Mouse (Mus musculus): ENCODE measurements around the gene Gm11758. TPM values are rescaled to one million over a fixed set of nuclear protein-coding genes. Genes with fewer than 3 reads are reported as not detected.
"Not testable (repeated sequence)": the region's sequence is repeated elsewhere in the genome, so short reads cannot be mapped to it uniquely, and the experiment has no call there.

Gm11758 gene
- polyA plus RNA-seq (2012; ENCODE audit: insufficient read depth, low replicate concordance): not detected in 2 replicates

- not testable (repeated sequence) for H3K4me3 ChIP-seq (replicated peaks); H3K36me3 ChIP-seq (replicated peaks; ENCODE audit: low read length); H3K27me3 ChIP-seq (replicated peaks); H3K9me3 ChIP-seq; H3K4me1 ChIP-seq
Measured at GRCm38 (mm10) chr4:73876166-73876565, at the start of gene Gm11758. Gene Gm11758 (minus strand): TSS chr4:73876266.

DNA sequence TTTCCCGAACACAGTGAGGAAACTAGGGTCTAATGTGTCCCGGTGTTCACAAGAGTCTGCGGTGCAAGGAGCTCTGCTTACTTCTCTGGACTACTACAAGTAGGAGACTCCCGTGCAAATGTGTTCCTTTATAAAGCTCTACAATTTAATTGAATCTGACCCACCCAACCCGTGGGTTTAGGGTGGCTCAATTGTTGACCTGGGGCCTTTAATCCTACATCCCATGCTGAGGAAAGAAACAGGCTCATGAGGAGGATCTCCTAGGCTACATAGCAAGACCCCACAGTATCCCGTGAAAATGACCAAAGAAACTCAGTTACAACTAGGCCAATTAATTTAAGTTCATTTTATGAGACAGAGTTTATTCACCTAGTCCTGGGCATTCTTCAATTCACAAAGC lies 44.6 kb upstream of the Gm11758 start, which contains the start of gene Gm11756:
Gene Gm11756, minus strand, starts transcription at position 101 of the 400 bp plus-strand sequence.
- H3K4me3 ChIP-seq (replicated peaks); H3K4me1 ChIP-seq; H3K27me3 ChIP-seq (replicated peaks); H3K9me3 ChIP-seq; H3K36me3 ChIP-seq (replicated peaks; ENCODE audit: low read length): not testable (repeated sequence)

DNA sequence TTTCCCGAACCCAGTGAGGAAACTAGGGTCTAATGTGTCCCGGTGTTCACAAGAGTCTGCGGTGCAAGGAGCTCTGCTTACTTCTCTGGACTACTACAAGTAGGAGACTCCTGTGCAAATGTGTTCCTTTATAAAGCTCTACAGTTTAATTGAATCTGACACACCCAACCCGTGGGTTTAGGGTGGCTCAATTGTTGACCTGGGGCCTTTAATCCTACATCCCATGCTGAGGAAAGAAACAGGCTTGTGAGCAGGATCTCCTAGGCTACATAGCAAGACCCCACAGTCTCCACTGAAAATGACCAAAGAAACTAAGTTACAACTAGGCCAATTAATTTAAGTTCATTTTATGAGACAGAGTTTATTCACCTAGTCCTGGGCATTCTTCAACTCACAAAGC lies 29.8 kb upstream of the Gm11758 start, which contains the start of gene Gm13871:
Gene Gm13871, minus strand, starts transcription at position 101 of the 400 bp plus-strand sequence.
- H3K4me3 ChIP-seq (replicated peaks); H3K27me3 ChIP-seq (replicated peaks); H3K9me3 ChIP-seq; H3K4me1 ChIP-seq; H3K36me3 ChIP-seq (replicated peaks; ENCODE audit: low read length): not testable (repeated sequence)

GRCm38 (mm10) chr4:73891012-73891411 lies 14.9 kb upstream of the Gm11758 start, which contains the start of gene Gm11757:
Gene Gm11757 (minus strand): TSS chr4:73891112.
- not testable (repeated sequence) for H3K36me3 ChIP-seq (replicated peaks; ENCODE audit: low read length); H3K9me3 ChIP-seq; H3K4me1 ChIP-seq

DNA sequence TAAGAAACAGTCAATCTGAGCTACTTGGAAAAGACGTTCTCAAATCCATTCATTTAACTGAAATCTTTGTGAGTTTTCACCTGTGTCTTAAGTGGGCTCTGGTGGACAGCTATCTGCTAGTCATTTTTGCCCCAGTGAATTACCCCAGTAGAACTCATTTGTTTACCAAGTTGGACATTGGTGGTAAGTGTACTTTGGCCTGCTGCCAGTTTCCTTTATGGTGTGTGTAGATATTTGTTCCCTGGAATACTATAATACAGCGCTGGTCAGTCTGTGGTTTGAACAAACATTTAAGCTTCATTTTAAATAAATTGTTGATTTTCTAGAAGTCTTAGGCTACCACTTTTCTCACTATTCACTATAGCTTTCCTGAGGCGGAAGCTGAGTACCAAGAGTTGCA lies 49.5 kb downstream of the Gm11758 start:
- Histone ChIP-seq H3K36me3 (replicated peaks; ENCODE audit: low read length) (no peaks in the 10 kb centered on the region), H3K9me3 (0 out of 2 replicates have a peak, but pooled peaks cover 3% of the 10 kb centered on the region), H3K27me3 (replicated peaks) (no peaks in the 10 kb centered on the region), H3K4me3 (replicated peaks) (no peak overlapping the region), H3K4me1 (no peaks in the 10 kb centered on the region)
- TF ChIP-seq FLI1 (IDR thresholded peaks at IDR 0.05; ENCODE audit: low read length) (no peak), GATA1 (IDR thresholded peaks at IDR 0.05; ENCODE audit: borderline replicate concordance, low read length) (no peak)

More at GRCm38 (mm10) chr4:73891012-73891411, 14.9 kb upstream of the Gm11758 start, which contains the start of gene Gm11757:
- not testable (repeated sequence) for H3K4me3 ChIP-seq (replicated peaks); H3K27me3 ChIP-seq (replicated peaks)

Other genes with a start within 250 kb of the Gm11758 start
- not detected in 2 replicates for gene Gm11236, start 238.1 kb downstream of the Gm11758 start, polyA plus RNA-seq (2012; ENCODE audit: insufficient read depth, low replicate concordance)
- gene Gm11239, start 207.9 kb downstream of the Gm11758 start, polyA plus RNA-seq (2012; ENCODE audit: insufficient read depth, low replicate concordance): 0.87 TPM in 1 of 2 replicates, not detected in the other
- not detected in 2 replicates for gene Gm428, start 192.8 kb downstream of the Gm11758 start, polyA plus RNA-seq (2012; ENCODE audit: insufficient read depth, low replicate concordance)
- gene Rasef, start 85.3 kb downstream of the Gm11758 start, polyA plus RNA-seq (2012; ENCODE audit: insufficient read depth, low replicate concordance): not detected in 2 replicates
- gene Gm11757, start 14.8 kb upstream of the Gm11758 start, polyA plus RNA-seq (2012; ENCODE audit: insufficient read depth, low replicate concordance): not detected in 2 replicates
- gene Gm13871, start 29.7 kb upstream of the Gm11758 start, polyA plus RNA-seq (2012; ENCODE audit: insufficient read depth, low replicate concordance): not detected in 2 replicates
- gene Gm11756, start 44.5 kb upstream of the Gm11758 start, polyA plus RNA-seq (2012; ENCODE audit: insufficient read depth, low replicate concordance): not detected in 2 replicates
- gene 2310002L09Rik, start 74.6 kb upstream of the Gm11758 start, polyA plus RNA-seq (2012; ENCODE audit: insufficient read depth, low replicate concordance): not detected in 2 replicates
- not detected in 2 replicates for gene Frmd3, start 137.2 kb upstream of the Gm11758 start, polyA plus RNA-seq (2012; ENCODE audit: insufficient read depth, low replicate concordance)